Mouse (Mus musculus) heart, embryonic 16.5 days (tissue): ENCODE measurements around the gene St3gal4. TPM values are rescaled to one million over a fixed set of nuclear protein-coding genes. Genes with fewer than 3 reads are reported as not detected.

Experiments used
- ATAC-seq: fragments of 200-750 bp; cut with Nextera tagmentation; replicated peaks from 2 replicates; pipeline ENCODE4 v1.8.0; 2017; ENCODE audit warnings: moderate number of reproducible peaks; ENCODE audit not compliant: insufficient read depth, low FRiP score; ENCODE audit errors: extremely low read depth
- H3K27ac ChIP-seq: fragments of 300-500 bp; sonication (generic); 2 replicates; pipeline ENCODE4 v1.5.1; 2014; ENCODE audit warnings: mild to moderate bottlenecking, low read length, control low read depth, moderate library complexity
- H3K27me3 ChIP-seq: fragments of 300-500 bp; sonication (generic); 2 replicates; pipeline ENCODE4 v1.6.1; 2014; ENCODE audit warnings: low read length, mixed read lengths; ENCODE audit not compliant: control insufficient read depth, insufficient read depth
- H3K36me3 ChIP-seq: fragments of 300-500 bp; sonication (generic); 2 replicates; pipeline ENCODE4 v1.6.1; 2014; ENCODE audit not compliant: control insufficient read depth, insufficient read depth
- H3K4me1 ChIP-seq: fragments of 300-500 bp; sonication (generic); 2 replicates; pipeline ENCODE4 v1.6.1; 2014; ENCODE audit warnings: low read length, mixed read lengths; ENCODE audit not compliant: control insufficient read depth, insufficient read depth
- H3K4me2 ChIP-seq: fragments of 300-500 bp; sonication (generic); 2 replicates; pipeline ENCODE4 v1.6.1; 2014; ENCODE audit warnings: low read depth, mild to moderate bottlenecking, control low read depth, low read length
- H3K4me3 ChIP-seq: fragments of 300-500 bp; sonication (generic); 2 replicates; pipeline ENCODE4 v1.5.1; 2014; ENCODE audit warnings: mild to moderate bottlenecking, control low read depth, low read length
- H3K9ac ChIP-seq: fragments of 300-500 bp; sonication (generic); 2 replicates; pipeline ENCODE4 v1.6.1; 2014; ENCODE audit warnings: low read length, control low read depth
- H3K9me3 ChIP-seq: fragments of 300-500 bp; sonication (generic); replicated peaks from 2 replicates; pipeline ENCODE4 v1.6.1; 2016; ENCODE audit warnings: low read length; ENCODE audit not compliant: control insufficient read depth
- WGBS: fragments of 180-500 bp; shearing (Covaris S2); extraction: QIAGEN DNeasy Blood & Tissue Kit; methylation state at CpG from one replicate; pipeline ENCODE4 v1.1.7; 2014; 5-methylcytosine and 5-hydroxymethylcytosine counted together
- polyA plus RNA-seq: library from polyadenylated mRNA; unstranded; fragments of >200 nt; fragmentation: Nextera tagmentation; extraction: Ambion mirVana; gene quantifications from 2 replicates; pipeline ENCODE4 v1.2.1, GENCODE M21; 2015

St3gal4 gene
- polyA plus RNA-seq, 1 experiment from 2014 or later, result 25.8 TPM

DNA sequence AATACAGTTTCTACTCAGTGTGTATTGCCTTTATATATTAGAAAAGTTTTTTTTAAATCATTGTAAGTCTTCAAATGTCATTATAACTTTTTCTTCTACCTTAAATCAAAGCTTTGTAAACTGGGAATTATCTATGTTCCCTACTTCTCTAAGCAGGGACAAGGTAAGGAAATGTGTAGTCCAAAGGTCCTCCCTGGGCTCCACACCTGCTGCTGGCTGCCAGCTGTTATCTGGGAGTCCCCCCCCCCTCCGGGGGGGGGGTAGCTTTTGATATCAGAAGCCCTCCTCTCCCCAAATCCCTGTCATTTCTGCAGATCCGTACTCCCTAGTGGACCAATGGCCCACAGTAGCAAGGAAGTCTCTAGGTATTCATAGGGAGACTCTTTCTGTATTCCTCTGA, 13.6 kb downstream of the St3gal4 start:
- H3K9ac ChIP-seq, result peak overlapping the region; percentile 3; the same call in 1 of the 2 replicates

DNA sequence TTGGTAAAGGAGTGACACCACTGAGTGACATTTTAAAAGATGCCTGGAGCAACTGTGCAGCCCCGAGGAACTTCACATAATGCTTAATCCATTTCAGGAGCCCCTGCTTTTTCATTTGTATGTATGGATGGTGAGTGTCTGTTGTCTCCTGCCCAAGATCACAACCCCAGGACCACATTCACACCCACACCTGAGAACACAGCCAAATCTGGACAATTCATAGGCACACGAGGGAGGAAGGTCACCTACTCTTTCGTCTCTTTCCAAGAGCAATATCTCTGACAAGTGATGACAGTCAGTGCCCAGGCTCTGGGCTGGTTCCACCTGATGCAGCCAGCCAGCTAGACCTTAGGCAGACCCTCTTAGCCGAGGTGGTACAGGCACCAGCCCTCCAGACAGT, 14.4 kb downstream of the St3gal4 start:
- no peaks in the 10 kb centered on the region for H3K9me3 ChIP-seq
- no peak overlapping the region for H3K4me2 ChIP-seq
- 52% methylated on average over 4 of the region's 4 CpGs for WGBS
- H3K4me3 ChIP-seq, result no peak overlapping the region
- no peaks in the 10 kb centered on the region for H3K27me3 ChIP-seq
- no peak overlapping the region for H3K27ac ChIP-seq
- H3K9ac ChIP-seq, result no peak overlapping the region
- no peak for ATAC-seq
- H3K36me3 ChIP-seq, result no peaks in the 10 kb centered on the region
- peaks cover 28% of the 10 kb centered on the region for H3K4me1 ChIP-seq

More for the DNA sequence above, 13.6 kb downstream of the St3gal4 start:
- Histone ChIP-seq H3K4me2 (no peak overlapping the region), H3K4me1 (peaks cover 35% of the 10 kb centered on the region), H3K36me3 (no peaks in the 10 kb centered on the region), H3K4me3 (no peak overlapping the region), H3K27ac (no peak overlapping the region), H3K27me3 (no peaks in the 10 kb centered on the region), H3K9me3 (no peaks in the 10 kb centered on the region)
- 37% methylated on average over 2 of the region's 2 CpGs for WGBS
- no peak for ATAC-seq

DNA sequence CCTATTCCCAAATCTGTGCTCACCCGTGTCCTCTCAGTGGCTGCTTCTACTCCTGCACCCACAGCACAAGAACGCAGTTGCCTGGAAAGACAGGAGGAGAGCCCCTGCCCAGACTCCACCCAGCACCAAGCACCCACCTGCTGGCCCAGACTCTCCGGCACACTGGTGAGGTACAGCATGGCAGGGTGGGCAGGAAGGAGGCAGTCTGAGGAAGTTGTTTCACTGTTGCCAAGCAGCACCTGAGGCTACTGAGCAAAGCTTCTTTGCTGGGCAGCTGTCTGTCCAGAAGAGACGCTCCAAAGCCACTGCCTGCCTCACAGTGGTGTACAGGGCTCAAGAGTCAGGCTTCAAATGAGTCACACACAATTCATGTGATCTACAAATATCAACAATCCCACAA, 20.3 kb downstream of the St3gal4 start:
- ATAC-seq, result no peak
- no peak overlapping the region for H3K4me3 ChIP-seq
- no peak overlapping the region for H3K4me2 ChIP-seq
- H3K27me3 ChIP-seq, result no peaks in the 10 kb centered on the region
- no peak overlapping the region for H3K9ac ChIP-seq
- no peak overlapping the region for H3K27ac ChIP-seq
- peaks cover 6% of the 10 kb centered on the region; the same call in 1 of the 2 replicates for H3K4me1 ChIP-seq
- H3K9me3 ChIP-seq, result no peaks in the 10 kb centered on the region
- 68% methylated on average over 4 of the region's 4 CpGs for WGBS
- no peaks in the 10 kb centered on the region for H3K36me3 ChIP-seq

DNA sequence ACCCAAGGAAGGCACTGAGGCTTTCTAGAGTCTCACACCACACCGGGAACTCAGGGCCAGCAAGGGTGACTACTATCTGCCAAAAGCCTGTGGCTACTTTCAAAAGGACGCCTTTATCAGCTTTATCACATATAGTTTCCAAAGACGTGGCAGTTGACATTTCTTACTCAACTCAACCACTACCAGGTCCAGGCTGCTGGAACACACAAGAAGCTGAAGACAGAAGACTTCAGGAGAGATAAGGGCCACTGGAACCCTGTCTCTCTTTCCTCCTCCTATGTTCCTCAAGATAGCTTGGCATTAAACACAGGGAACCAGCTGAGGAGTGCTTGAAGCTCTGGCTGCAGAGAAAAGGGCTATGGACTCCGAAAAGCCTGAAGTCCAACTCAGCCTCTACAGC, 21.2 kb downstream of the St3gal4 start:
- H3K27me3 ChIP-seq, result no peaks in the 10 kb centered on the region
- 46% methylated on average over 4 of the region's 4 CpGs for WGBS
- H3K4me1 ChIP-seq, result peaks cover 6% of the 10 kb centered on the region; the same call in 1 of the 2 replicates
- no peak for ATAC-seq
- H3K27ac ChIP-seq, result no peak overlapping the region
- H3K36me3 ChIP-seq, result no peaks in the 10 kb centered on the region
- no peak overlapping the region for H3K9ac ChIP-seq
- no peaks in the 10 kb centered on the region for H3K9me3 ChIP-seq
- no peak overlapping the region for H3K4me2 ChIP-seq
- H3K4me3 ChIP-seq, result no peak overlapping the region

DNA sequence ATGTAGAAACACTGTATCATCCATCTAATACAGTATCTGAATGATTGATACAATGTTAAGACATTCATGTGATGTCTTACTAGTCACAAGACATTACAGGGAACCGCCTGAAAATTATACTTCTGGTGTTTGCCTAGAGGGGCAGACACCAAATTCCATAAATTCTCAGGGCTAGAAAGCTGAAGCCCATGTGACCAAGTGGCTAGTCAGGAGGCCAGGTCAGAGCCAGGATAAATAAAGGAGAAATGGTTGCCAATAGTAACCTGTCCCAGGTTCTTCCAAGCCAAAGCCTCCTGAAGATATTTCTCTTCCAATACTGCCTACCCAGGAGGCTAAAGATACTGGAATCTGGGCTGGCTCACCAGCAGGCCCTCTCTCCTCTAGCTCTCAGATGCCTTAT, 23.3 kb downstream of the St3gal4 start:
- Histone ChIP-seq H3K27me3 (no peaks in the 10 kb centered on the region), H3K4me1 (peaks cover 6% of the 10 kb centered on the region; the same call in 1 of the 2 replicates), H3K27ac (no peak overlapping the region), H3K4me2 (no peak overlapping the region), H3K36me3 (no peaks in the 10 kb centered on the region), H3K9me3 (no peaks in the 10 kb centered on the region), H3K9ac (no peak overlapping the region), H3K4me3 (no peak overlapping the region)
- ATAC-seq, result no peak
- 71% methylated on average over 1 of the region's 1 CpGs for WGBS

DNA sequence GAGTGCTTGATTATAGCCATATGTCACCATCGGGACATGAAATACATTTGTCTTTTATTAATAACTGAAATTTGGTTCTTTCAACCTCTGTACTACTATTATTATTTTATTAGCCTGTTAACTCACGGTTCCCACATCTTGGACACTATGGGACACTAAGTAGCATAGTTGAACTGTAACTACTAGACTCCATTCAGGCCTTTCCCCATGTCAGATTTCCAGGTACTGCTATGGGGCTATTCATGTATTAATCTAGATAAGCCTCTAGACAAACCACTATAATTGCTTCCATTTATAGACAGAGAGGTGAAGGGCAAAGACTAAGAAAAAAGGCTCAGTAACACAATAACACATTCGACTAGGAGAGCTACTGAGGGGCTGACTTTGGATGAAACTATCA, 25.7 kb downstream of the St3gal4 start:
- Histone ChIP-seq H3K36me3 (no peaks in the 10 kb centered on the region), H3K4me3 (no peak overlapping the region)

DNA sequence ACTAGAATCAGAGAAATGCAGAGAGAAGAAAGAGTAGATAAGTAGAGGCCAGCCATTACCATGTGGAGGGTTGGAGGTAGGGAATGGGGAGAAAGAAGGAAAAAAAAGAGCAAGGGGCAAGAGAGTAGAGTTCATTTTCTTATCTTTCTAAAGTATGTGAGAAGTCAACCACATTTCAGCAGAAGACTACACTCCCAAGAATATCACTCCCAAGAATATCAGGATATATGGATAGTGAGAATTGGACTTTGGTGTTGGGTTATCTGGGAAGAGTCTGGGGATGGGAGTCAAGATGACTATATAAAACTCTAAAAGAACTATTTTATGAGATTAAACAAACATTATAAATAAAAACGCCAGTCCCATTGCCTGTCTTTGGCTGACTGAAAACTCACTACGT, 26.2 kb downstream of the St3gal4 start:
- H3K27ac ChIP-seq, result no peak overlapping the region
- WGBS, result 76% methylated on average over 2 of the region's 2 CpGs
- H3K27me3 ChIP-seq, result no peaks in the 10 kb centered on the region
- no peak overlapping the region for H3K4me2 ChIP-seq
- ATAC-seq, result no peak
- H3K9ac ChIP-seq, result no peak overlapping the region
- 0 out of 2 replicates have a peak, but pooled peaks cover 2% of the 10 kb centered on the region for H3K4me1 ChIP-seq
- no peak overlapping the region for H3K4me3 ChIP-seq
- H3K9me3 ChIP-seq, result no peaks in the 10 kb centered on the region
- no peaks in the 10 kb centered on the region for H3K36me3 ChIP-seq

More for the DNA sequence above, 25.7 kb downstream of the St3gal4 start:
- ATAC-seq, result no peak
- Histone ChIP-seq H3K9ac (no peak overlapping the region), H3K27ac (no peak overlapping the region), H3K9me3 (no peaks in the 10 kb centered on the region), H3K4me2 (no peak overlapping the region), H3K4me1 (peaks cover 6% of the 10 kb centered on the region; the same call in 1 of the 2 replicates), H3K27me3 (no peaks in the 10 kb centered on the region)
- 85% methylated on average over 3 of the region's 3 CpGs for WGBS

DNA sequence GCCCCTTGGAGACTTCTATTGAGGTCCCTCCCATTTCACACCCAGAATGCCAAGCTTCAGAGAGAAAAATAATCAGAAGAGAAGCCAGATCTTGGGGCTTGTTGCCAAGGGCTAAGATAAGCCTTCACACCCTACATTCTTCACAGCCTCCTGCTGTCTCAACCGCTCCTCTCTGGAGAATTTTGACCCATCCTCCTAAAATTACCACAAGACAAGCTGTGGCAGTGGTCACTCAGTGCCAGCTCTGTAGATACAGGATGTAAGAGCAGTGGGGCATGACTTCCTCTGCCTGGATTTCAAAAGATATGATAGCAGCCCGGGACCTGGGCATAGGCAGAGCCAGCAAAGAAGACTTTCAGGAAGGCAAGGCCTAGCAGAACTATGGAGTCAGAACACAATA, 57.6 kb downstream of the St3gal4 start:
- no peaks in the 10 kb centered on the region for H3K27me3 ChIP-seq
- H3K4me2 ChIP-seq, result no peak overlapping the region
- 53% methylated on average over 2 of the region's 2 CpGs for WGBS
- no peak for ATAC-seq
- H3K9me3 ChIP-seq, result no peaks in the 10 kb centered on the region
- no peak overlapping the region for H3K9ac ChIP-seq
- H3K27ac ChIP-seq, result no peak overlapping the region
- H3K36me3 ChIP-seq, result no peaks in the 10 kb centered on the region
- H3K4me1 ChIP-seq, result peaks cover 15% of the 10 kb centered on the region
- no peak overlapping the region for H3K4me3 ChIP-seq

DNA sequence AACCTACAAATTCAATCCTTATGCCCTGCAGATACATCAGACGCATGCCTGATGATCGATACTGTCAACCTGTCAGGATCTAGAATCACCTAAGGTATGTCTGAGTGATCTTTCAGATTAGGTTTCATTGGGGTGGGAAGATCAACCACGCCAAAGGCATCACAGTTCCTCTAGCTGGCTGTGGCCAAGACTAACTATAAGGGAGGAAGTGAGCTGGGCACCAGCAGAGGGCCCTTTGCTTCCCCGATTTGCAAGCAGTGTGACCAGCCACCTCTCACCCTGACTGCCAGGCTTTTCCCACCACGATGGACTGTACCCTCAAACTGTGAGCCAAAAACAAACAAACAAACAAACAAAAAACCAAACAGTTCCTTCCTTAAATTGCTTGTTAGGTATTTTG, 59.2 kb downstream of the St3gal4 start:
- no peak overlapping the region for H3K9ac ChIP-seq
- no peak overlapping the region for H3K4me3 ChIP-seq
- H3K36me3 ChIP-seq, result no peaks in the 10 kb centered on the region
- no peaks in the 10 kb centered on the region for H3K27me3 ChIP-seq
- 85% methylated on average over 5 of the region's 5 CpGs for WGBS
- no peak for ATAC-seq
- H3K27ac ChIP-seq, result no peak overlapping the region
- H3K4me1 ChIP-seq, result peaks cover 15% of the 10 kb centered on the region
- H3K9me3 ChIP-seq, result no peaks in the 10 kb centered on the region
- no peak overlapping the region for H3K4me2 ChIP-seq
